Mouse (Mus musculus) bone marrow macrophage, adult 2 months (primary cell): ENCODE measurements around the gene Pdp2. TPM values are rescaled to one million over a fixed set of nuclear protein-coding genes. Genes with fewer than 3 reads are reported as not detected.
A peak's percentile ranks its signal among the peaks of the same experiment; 100 is the strongest.

Experiments used
- H3K27ac ChIP-seq: 2 replicates; pipeline ENCODE4 v1.5.1; 2012; ENCODE audit warnings: low read depth, low read length; ENCODE audit not compliant: insufficient read depth
- H3K4me1 ChIP-seq: 2 replicates; pipeline ENCODE4 v1.6.1; 2012; ENCODE audit warnings: low read length; ENCODE audit not compliant: control insufficient read depth, insufficient read depth
- H3K4me3 ChIP-seq: 2 replicates; pipeline ENCODE4 v1.5.1; 2012; ENCODE audit warnings: mild to moderate bottlenecking, low read length, moderate library complexity; ENCODE audit not compliant: insufficient read depth
- CTCF ChIP-seq: IDR thresholded peaks from 2 replicates; pipeline ENCODE4 v1.5.1; 2012; ENCODE audit warnings: low read depth, mild to moderate bottlenecking, low read length, moderate library complexity
- POLR2A ChIP-seq: IDR thresholded peaks from 2 replicates; pipeline ENCODE4 v1.6.1; 2012; ENCODE audit warnings: mild to moderate bottlenecking, low read depth, low read length, borderline replicate concordance
- polyA plus RNA-seq: library from polyadenylated mRNA; stranded (reverse); fragments of >200 nt; gene quantifications from 2 replicates; pipeline ENCODE4 v1.2.4, GENCODE M21; 2012; ENCODE audit not compliant: missing spikeins, insufficient read depth, insufficient read length

Gene Pdp2
- polyA plus RNA-seq, 1 experiment: 8.0 TPM

- Histone ChIP-seq H3K4me1 (peaks cover 16% of the 10 kb centered on the region), H3K4me3 (no peak overlapping the region), H3K27ac (no peak overlapping the region)
- no peak for TF ChIP-seq CTCF
- no peak for TF ChIP-seq POLR2A
Measured at GRCm38 (mm10) chr8:104595773-104596536, 4.7 kb downstream of the Pdp2 start.

GRCm38 (mm10) chr8:104597656-104598055, 6.4 kb downstream of the Pdp2 start:
- peaks cover 18% of the 10 kb centered on the region for H3K4me1 ChIP-seq
- H3K27ac ChIP-seq: no peak overlapping the region
- TF ChIP-seq POLR2A (no peak), CTCF (no peak)
- H3K4me3 ChIP-seq: no peak overlapping the region

GRCm38 (mm10) chr8:104598496-104598895, 7.2 kb downstream of the Pdp2 start:
- TF ChIP-seq POLR2A (no peak), CTCF (no peak)
- no peak overlapping the region for H3K27ac ChIP-seq
- no peak overlapping the region for H3K4me3 ChIP-seq
- H3K4me1 ChIP-seq: peaks cover 17% of the 10 kb centered on the region

GRCm38 (mm10) chr8:104601386-104601785, 10.1 kb downstream of the Pdp2 start:
- no peak overlapping the region for H3K4me3 ChIP-seq
- H3K4me1 ChIP-seq: peaks cover 8% of the 10 kb centered on the region
- H3K27ac ChIP-seq: no peak overlapping the region
- no peak for TF ChIP-seq CTCF
- no peak for TF ChIP-seq POLR2A

GRCm38 (mm10) chr8:104601941-104602371, 10.7 kb downstream of the Pdp2 start:
- TF ChIP-seq CTCF (no peak), POLR2A (no peak)
- no peak overlapping the region for H3K27ac ChIP-seq
- peaks cover 7% of the 10 kb centered on the region for H3K4me1 ChIP-seq
- no peak overlapping the region for H3K4me3 ChIP-seq

GRCm38 (mm10) chr8:104602468-104603244, 11.4 kb downstream of the Pdp2 start:
- Histone ChIP-seq H3K4me3 (0 out of 2 replicates have a peak overlapping the region, but pooled peaks have one; percentile 17), H3K4me1 (peaks cover 7% of the 10 kb centered on the region), H3K27ac (no peak overlapping the region)
- TF ChIP-seq POLR2A (no peak), CTCF (peak; percentile 87)

GRCm38 (mm10) chr8:104603245-104603593, 12.0 kb downstream of the Pdp2 start:
- H3K4me3 ChIP-seq: no peak overlapping the region
- no peak for TF ChIP-seq CTCF
- TF ChIP-seq POLR2A: no peak
- H3K4me1 ChIP-seq: peaks cover 7% of the 10 kb centered on the region
- no peak overlapping the region for H3K27ac ChIP-seq

GRCm38 (mm10) chr8:104606329-104606728, 15.1 kb downstream of the Pdp2 start:
- Histone ChIP-seq H3K4me3 (no peak overlapping the region), H3K27ac (no peak overlapping the region), H3K4me1 (peaks cover 7% of the 10 kb centered on the region)
- TF ChIP-seq CTCF (no peak), POLR2A (no peak)

- H3K4me3 ChIP-seq: no peak overlapping the region
- H3K27ac ChIP-seq: no peak overlapping the region
- TF ChIP-seq CTCF (no peak), POLR2A (no peak)
- H3K4me1 ChIP-seq: no peaks in the 10 kb centered on the region
Measured at GRCm38 (mm10) chr8:104607944-104608343, 16.7 kb downstream of the Pdp2 start.

- Histone ChIP-seq H3K27ac (no peak overlapping the region), H3K4me3 (no peak overlapping the region), H3K4me1 (no peaks in the 10 kb centered on the region)
- TF ChIP-seq POLR2A (no peak), CTCF (no peak)
Measured at GRCm38 (mm10) chr8:104609222-104609621, 18.0 kb downstream of the Pdp2 start.

GRCm38 (mm10) chr8:104610185-104610766, 19.0 kb downstream of the Pdp2 start:
- no peak overlapping the region for H3K4me3 ChIP-seq
- no peaks in the 10 kb centered on the region for H3K4me1 ChIP-seq
- TF ChIP-seq CTCF (no peak), POLR2A (no peak)
- H3K27ac ChIP-seq: no peak overlapping the region
